Mouse (Mus musculus): Measurements from ENCODE around the gene Ubr1. TPM values are rescaled to one million over a fixed set of nuclear protein-coding genes. Genes with fewer than 3 reads are reported as not detected.
"Not testable (repeated sequence)": the region's sequence is repeated elsewhere in the genome, so short reads cannot be mapped to it uniquely, and the experiment has no call there.

Ubr1 gene
- polyA plus RNA-seq, 1 experiment: 12.1 TPM

DNA sequence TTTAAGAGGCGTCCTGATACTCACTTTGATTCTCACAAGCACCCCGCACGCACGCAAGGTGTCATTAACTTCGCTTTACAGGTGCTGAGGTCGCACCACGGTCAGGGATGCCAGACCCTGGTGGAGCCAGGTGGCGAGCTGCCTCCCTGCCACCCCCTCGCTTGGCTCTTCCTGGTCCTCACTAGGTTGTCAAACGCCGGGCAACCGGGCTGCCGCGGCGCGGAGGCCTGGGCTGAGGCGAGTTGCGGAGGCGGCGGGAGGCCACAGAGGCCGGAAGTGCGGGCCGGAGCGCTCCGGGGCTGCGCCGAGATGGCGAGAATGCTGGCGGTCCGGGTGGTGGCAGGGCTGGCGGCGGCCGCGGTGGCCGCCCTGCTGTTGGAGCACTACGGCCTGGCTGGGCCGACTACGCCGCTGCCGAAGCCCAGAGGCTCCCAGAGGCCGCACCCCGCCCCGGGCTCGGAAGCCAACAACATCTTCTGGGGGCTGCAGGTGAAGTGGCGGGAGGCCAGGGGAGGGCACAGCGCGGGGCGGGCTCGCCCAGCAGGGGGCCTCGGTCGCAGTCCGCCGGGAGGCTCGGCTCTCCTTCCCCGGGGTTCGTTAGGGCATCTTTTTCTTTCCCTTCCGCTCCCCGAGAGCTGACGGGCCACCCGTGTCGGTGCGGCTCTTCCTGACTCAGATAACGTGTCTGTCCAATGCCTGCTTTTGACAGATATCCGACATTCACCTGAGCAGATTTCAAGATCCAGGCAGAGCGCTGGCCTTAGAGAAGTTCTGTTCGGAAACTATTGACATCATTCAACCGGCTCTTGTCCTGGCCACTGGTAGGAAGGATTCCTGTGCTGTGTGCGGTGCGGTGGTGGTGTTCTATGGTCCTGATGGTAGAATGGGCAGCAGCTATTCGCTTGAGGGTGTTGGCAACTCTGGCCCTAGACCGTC, 6.7 kb upstream of the Ubr1 start, which contains the start of gene Tmem62:
Tmem62 (plus strand) TSS at position 28 of the 936 bp plus-strand sequence.
- H3K27me3 ChIP-seq (ENCODE audit: control insufficient read depth, insufficient read depth, low read length): no peaks in the 10 kb centered on the region
- peak; percentile 50 for TF ChIP-seq CTCF (IDR thresholded peaks at IDR 0.05; ENCODE audit: extremely low read depth, insufficient read length, insufficient replicate concordance, low read depth, low read length)
- peak; percentile 36 for TF ChIP-seq POLR2A (IDR thresholded peaks at IDR 0.05; ENCODE audit: low read depth, low read length)
- H3K36me3 ChIP-seq (ENCODE audit: control insufficient read depth, insufficient read depth, low read length): no peaks in the 10 kb centered on the region
- peaks cover 3% of the 10 kb centered on the region; the same call in 1 of the 2 replicates for H3K4me1 ChIP-seq (ENCODE audit: control insufficient read depth, insufficient read depth, insufficient read length, low read length)
- peak within 1 kb of the TSS; percentile 79 for H3K4me3 ChIP-seq (ENCODE audit: low read depth, low read length)
- 1% methylated on average over 60 of the region's 71 CpGs for WGBS
- H3K27ac ChIP-seq (ENCODE audit: insufficient read depth, low read depth, low read length): peak within 1 kb of the TSS; percentile 65

DNA sequence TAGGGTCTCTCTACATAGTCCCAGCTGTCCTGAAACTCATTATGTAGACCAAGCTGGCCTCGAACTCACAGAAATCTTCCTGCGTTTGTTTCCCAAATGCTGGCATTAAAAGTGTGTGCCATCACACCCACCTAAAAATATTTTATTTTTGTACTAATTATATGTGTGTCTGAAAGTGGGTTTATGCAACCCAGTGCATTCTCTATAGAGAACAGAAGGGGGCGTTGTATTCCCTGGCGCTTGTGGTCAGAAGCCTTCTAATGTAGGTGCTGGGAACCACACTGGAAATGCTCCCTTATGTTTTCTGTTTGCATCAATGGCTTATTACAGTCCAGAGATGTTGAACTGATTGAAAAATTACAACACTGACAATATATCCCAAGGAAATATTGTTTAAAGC, 5.8 kb upstream of the Ubr1 start:
- WGBS: 66% methylated on average over 4 of the region's 4 CpGs
- Histone ChIP-seq H3K27ac (ENCODE audit: insufficient read depth, low read depth, low read length) (no peak overlapping the region), H3K27me3 (ENCODE audit: control insufficient read depth, insufficient read depth, low read length) (no peaks in the 10 kb centered on the region), H3K4me3 (ENCODE audit: low read depth, low read length) (no peak overlapping the region), H3K4me1 (ENCODE audit: control insufficient read depth, insufficient read depth, insufficient read length, low read length) (peaks cover 3% of the 10 kb centered on the region; the same call in 1 of the 2 replicates), H3K36me3 (ENCODE audit: control insufficient read depth, insufficient read depth, low read length) (no peaks in the 10 kb centered on the region)
- TF ChIP-seq CTCF (IDR thresholded peaks at IDR 0.05; ENCODE audit: extremely low read depth, insufficient read length, insufficient replicate concordance, low read depth, low read length) (no peak), POLR2A (IDR thresholded peaks at IDR 0.05; ENCODE audit: low read depth, low read length) (no peak)

DNA sequence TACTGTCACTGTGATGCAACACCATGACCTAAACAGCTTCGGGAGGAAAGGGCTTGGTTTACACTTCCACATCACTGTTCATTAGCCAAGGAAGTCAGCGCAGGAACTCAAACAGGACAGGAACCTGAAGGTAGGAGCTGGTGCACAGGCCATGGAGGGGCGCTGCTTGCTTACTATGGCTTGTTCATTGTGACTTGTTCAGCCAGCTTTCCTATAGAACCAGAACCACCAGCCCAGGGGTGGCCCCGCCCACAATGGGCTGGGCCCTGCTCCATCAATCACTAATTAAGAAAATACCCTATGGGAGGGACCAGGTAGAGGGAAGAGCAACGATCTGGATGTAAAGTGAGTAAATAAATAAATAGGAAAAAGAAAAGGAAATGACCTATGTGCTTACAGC, 2.4 kb upstream of the Ubr1 start:
- no peaks in the 10 kb centered on the region for H3K27me3 ChIP-seq (ENCODE audit: control insufficient read depth, insufficient read depth, low read length)
- H3K36me3 ChIP-seq (ENCODE audit: control insufficient read depth, insufficient read depth, low read length): no peaks in the 10 kb centered on the region
- no peak for TF ChIP-seq CTCF (IDR thresholded peaks at IDR 0.05; ENCODE audit: extremely low read depth, insufficient read length, insufficient replicate concordance, low read depth, low read length)
- no peak for TF ChIP-seq POLR2A (IDR thresholded peaks at IDR 0.05; ENCODE audit: low read depth, low read length)
- no peak overlapping the region for H3K4me3 ChIP-seq (ENCODE audit: low read depth, low read length)
- 18% methylated on average over 5 of the region's 5 CpGs for WGBS
- no peak overlapping the region for H3K27ac ChIP-seq (ENCODE audit: insufficient read depth, low read depth, low read length)
- peaks cover 5% of the 10 kb centered on the region; the same call in 1 of the 2 replicates for H3K4me1 ChIP-seq (ENCODE audit: control insufficient read depth, insufficient read depth, insufficient read length, low read length)

DNA sequence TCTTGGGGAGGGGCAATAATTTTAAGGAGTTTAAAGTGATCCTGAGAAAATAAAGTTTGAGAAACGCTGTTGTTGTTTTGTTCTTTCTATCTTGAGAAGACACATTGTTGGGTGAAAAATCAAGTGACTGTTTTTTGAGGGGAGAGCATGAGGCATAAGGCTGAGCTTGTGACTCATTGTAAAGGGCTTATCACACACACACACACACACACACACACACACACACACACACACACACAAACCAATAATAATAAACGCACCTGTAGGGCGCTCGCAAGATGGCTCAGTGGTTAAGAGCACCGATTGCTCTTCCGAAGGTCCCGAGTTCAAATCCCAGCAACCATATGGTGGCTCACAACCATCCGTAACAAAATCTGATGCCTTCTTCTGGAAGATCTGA, 1.7 kb upstream of the Ubr1 start:
- WGBS: 94% methylated on average over 8 of the region's 8 CpGs
- not testable (repeated sequence) for H3K27ac ChIP-seq (ENCODE audit: insufficient read depth, low read depth, low read length); H3K27me3 ChIP-seq (ENCODE audit: control insufficient read depth, insufficient read depth, low read length); H3K4me1 ChIP-seq (ENCODE audit: control insufficient read depth, insufficient read depth, insufficient read length, low read length); H3K36me3 ChIP-seq (ENCODE audit: control insufficient read depth, insufficient read depth, low read length); H3K4me3 ChIP-seq (ENCODE audit: low read depth, low read length)

DNA sequence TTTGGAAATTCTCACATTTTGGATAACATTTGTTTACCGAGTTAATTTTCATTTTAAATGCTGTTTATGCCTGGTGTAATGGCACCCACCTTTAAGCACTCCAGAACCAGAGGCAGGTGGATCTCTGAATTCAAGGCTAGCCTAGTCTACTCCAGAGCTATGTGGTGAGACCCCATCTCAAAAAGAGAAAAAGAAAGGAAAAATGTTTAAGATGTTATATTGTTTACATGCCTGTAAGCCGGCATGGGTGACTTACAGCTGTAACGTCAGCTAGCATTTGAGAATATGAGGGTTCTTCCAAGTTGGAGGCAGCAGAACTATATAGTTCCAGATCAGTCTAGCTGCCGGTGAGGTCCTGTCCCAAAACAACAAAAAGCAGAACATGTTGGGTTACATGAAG, 1.3 kb upstream of the Ubr1 start:
- no peak overlapping the region for H3K27ac ChIP-seq (ENCODE audit: insufficient read depth, low read depth, low read length)
- H3K27me3 ChIP-seq (ENCODE audit: control insufficient read depth, insufficient read depth, low read length): no peaks in the 10 kb centered on the region
- no peak for TF ChIP-seq POLR2A (IDR thresholded peaks at IDR 0.05; ENCODE audit: low read depth, low read length)
- TF ChIP-seq CTCF (IDR thresholded peaks at IDR 0.05; ENCODE audit: extremely low read depth, insufficient read length, insufficient replicate concordance, low read depth, low read length): no peak
- H3K36me3 ChIP-seq (ENCODE audit: control insufficient read depth, insufficient read depth, low read length): no peaks in the 10 kb centered on the region
- 0 out of 2 replicates have a peak, but pooled peaks cover 2% of the 10 kb centered on the region for H3K4me1 ChIP-seq (ENCODE audit: control insufficient read depth, insufficient read depth, insufficient read length, low read length)
- no peak overlapping the region for H3K4me3 ChIP-seq (ENCODE audit: low read depth, low read length)
- 85% methylated on average over 4 of the region's 4 CpGs for WGBS

DNA sequence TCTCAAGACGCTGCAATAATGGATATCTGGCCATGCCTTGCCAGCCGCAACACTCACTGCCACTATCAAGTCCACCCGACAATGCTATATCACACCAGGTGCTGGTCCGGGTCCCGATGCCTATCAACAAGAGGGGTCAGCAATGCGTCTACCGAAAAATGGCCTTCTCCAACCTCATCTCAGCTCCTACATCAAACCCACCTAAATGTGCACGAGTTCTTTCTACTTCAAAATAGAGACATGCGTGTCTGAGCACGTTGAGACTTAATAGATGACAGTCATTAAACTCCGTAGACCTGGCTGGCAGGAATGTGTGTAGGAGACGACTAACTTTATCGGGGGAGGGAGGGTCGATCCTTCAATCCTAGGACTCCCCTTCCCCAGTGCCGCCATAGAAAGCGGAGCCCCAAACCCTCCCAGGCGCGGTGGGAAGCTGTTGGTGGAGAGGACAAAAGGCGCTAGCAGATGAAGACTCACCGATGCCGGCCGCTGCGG, 423 bp downstream of the Ubr1 start:
- under 1% methylated on average over 23 of the region's 23 CpGs for WGBS
- Histone ChIP-seq H3K4me3 (ENCODE audit: low read depth, low read length) (peak overlapping the region; percentile 94), H3K27ac (ENCODE audit: insufficient read depth, low read depth, low read length) (peak overlapping the region; percentile 44), H3K27me3 (ENCODE audit: control insufficient read depth, insufficient read depth, low read length) (no peaks in the 10 kb centered on the region), H3K4me1 (ENCODE audit: control insufficient read depth, insufficient read depth, insufficient read length, low read length) (0 out of 2 replicates have a peak, but pooled peaks cover 2% of the 10 kb centered on the region), H3K36me3 (ENCODE audit: control insufficient read depth, insufficient read depth, low read length) (no peaks in the 10 kb centered on the region)
- TF ChIP-seq CTCF (IDR thresholded peaks at IDR 0.05; ENCODE audit: extremely low read depth, insufficient read length, insufficient replicate concordance, low read depth, low read length): no peak

DNA sequence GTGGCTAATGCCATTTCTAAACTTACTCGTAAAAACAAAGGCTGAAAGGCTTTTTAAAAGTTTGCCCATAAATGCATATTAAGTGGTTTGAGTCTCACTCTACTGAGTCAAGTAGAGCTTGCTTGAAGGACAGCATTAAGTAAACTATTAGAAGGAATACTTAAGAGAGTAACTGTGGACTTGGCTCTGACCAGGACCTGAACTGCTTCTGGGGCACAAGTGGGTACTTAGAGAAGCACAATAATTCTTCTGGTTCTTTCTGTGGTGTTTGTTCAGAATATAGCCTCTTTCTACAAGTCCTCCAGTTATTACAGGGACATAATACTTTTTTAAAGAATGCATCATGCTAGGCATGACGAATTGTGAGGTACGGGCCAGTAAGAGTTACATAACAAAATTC, 5.0 kb downstream of the Ubr1 start:
- Histone ChIP-seq H3K4me1 (ENCODE audit: control insufficient read depth, insufficient read depth, insufficient read length, low read length) (0 out of 2 replicates have a peak, but pooled peaks cover 2% of the 10 kb centered on the region), H3K27ac (ENCODE audit: insufficient read depth, low read depth, low read length) (no peak overlapping the region), H3K4me3 (ENCODE audit: low read depth, low read length) (no peak overlapping the region), H3K27me3 (ENCODE audit: control insufficient read depth, insufficient read depth, low read length) (no peaks in the 10 kb centered on the region), H3K36me3 (ENCODE audit: control insufficient read depth, insufficient read depth, low read length) (peaks cover 3% of the 10 kb centered on the region; the same call in 1 of the 2 replicates)
- TF ChIP-seq POLR2A (IDR thresholded peaks at IDR 0.05; ENCODE audit: low read depth, low read length) (no peak), CTCF (IDR thresholded peaks at IDR 0.05; ENCODE audit: extremely low read depth, insufficient read length, insufficient replicate concordance, low read depth, low read length) (no peak)
- WGBS: 87% methylated on average over 3 of the region's 3 CpGs

Measured in small intestine, adult 2 months (tissue).